Mouse (Mus musculus): Measurements from ENCODE around the gene Olfr419.

- TF ChIP-seq USF1 (IDR thresholded peaks at IDR 0.05; ENCODE audit: low read depth, low read length) (no peak), HCFC1 (IDR thresholded peaks at IDR 0.05; ENCODE audit: low read depth, low read length) (no peak), CTCF (conservative IDR thresholded peaks at IDR 0.05 in 1 of 2, IDR thresholded peaks at IDR 0.05 in 1 of 2; ENCODE audit: low read depth in 2 of 2, low read length in 2 of 2) (no peak), UBTF (IDR thresholded peaks at IDR 0.05; ENCODE audit: low read depth, low read length) (no peak), POLR2A (IDR thresholded peaks at IDR 0.05; ENCODE audit: low read depth, low read length) (no peak), CHD2 (IDR thresholded peaks at IDR 0.05; ENCODE audit: low read length) (no peak), GABPA (IDR thresholded peaks at IDR 0.05; ENCODE audit: insufficient replicate concordance, low read depth, low read length) (no peak), EP300 (IDR thresholded peaks at IDR 0.05; ENCODE audit: low read length) (no peak), MEF2A (IDR thresholded peaks at IDR 0.05; ENCODE audit: borderline replicate concordance, low read depth, low read length) (no peak), SMC3 (IDR thresholded peaks at IDR 0.05; ENCODE audit: low read depth, low read length) (no peak), POLR2AphosphoS2 (IDR thresholded peaks at IDR 0.05; ENCODE audit: low read depth, low read length) (no peak), ETS1 (conservative IDR thresholded peaks at IDR 0.05; ENCODE audit: low read depth, low read length) (no peak), CHD1 (IDR thresholded peaks at IDR 0.05; ENCODE audit: low read depth, low read length) (no peak), RAD21 (IDR thresholded peaks at IDR 0.05; ENCODE audit: low read depth, low read length) (no peak)
Observed at GRCm38 (mm10) chr1:174247170-174247569, 4.7 kb downstream of the Olfr419 start.
